Mouse (Mus musculus): ENCODE data around the gene Psg20. TPM values are rescaled to one million over a fixed set of nuclear protein-coding genes. Genes with fewer than 3 reads are reported as not detected.
"Not testable (repeated sequence)": the region's sequence is repeated elsewhere in the genome, so short reads cannot be mapped to it uniquely, and the experiment has no call there.

Gene Psg20
- polyA plus RNA-seq, 1 experiment from 2014 or later = not detected

- H3K27ac ChIP-seq (ENCODE audit: low read depth, low read length); H3K4me1 ChIP-seq (ENCODE audit: control insufficient read depth, insufficient read depth, low read length); H3K4me2 ChIP-seq (ENCODE audit: low read length); H3K4me3 ChIP-seq (ENCODE audit: low read depth, low read length); H3K9me3 ChIP-seq (replicated peaks; ENCODE audit: control insufficient read depth, low read length); H3K27me3 ChIP-seq (replicated peaks; ENCODE audit: control insufficient read depth, insufficient read depth, low read length); H3K9ac ChIP-seq (ENCODE audit: low read length); H3K36me3 ChIP-seq (ENCODE audit: control insufficient read depth, insufficient read depth, low read length); ATAC-seq: not testable (repeated sequence)
- peak; percentile 20 for DNase-seq (ENCODE audit: low spot score)
- 74% methylated on average over 4 of the region's 4 CpGs for WGBS
Observed at GRCm38 (mm10) chr7:18710331-18710730, 24.3 kb upstream of the Psg20 start.

DNA sequence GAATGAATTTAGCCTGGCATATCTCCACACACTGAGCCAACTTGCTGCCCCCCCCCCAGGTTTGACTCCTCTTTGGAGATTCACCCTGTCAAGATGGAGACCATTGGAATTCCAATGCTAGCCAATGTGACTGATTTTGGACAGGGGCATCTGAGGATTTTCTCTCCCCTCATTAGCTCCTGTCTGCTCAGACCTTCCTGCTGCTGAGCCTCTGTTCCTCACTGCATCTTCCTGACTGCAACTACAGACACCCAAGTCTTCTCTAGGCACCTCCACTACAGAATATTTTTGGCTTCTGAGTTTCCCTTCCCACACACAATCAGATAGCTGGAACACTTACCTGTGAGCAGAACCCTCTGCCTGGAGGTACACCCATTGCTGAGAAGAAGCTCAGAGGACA lies 399 bp downstream of the Psg20 start:
- H3K36me3 ChIP-seq (ENCODE audit: control insufficient read depth, insufficient read depth, low read length) = no peaks in the 10 kb centered on the region
- H3K27ac ChIP-seq (ENCODE audit: low read depth, low read length) = no peak overlapping the region
- H3K4me3 ChIP-seq (ENCODE audit: low read depth, low read length) = no peak overlapping the region
- no peaks in the 10 kb centered on the region for H3K9me3 ChIP-seq (replicated peaks; ENCODE audit: control insufficient read depth, low read length)
- H3K9ac ChIP-seq (ENCODE audit: low read length) = no peak overlapping the region
- no peak overlapping the region for H3K4me2 ChIP-seq (ENCODE audit: low read length)
- no peak for DNase-seq (ENCODE audit: low spot score)
- no peaks in the 10 kb centered on the region for H3K27me3 ChIP-seq (replicated peaks; ENCODE audit: control insufficient read depth, insufficient read depth, low read length)
- no peak for ATAC-seq
- H3K4me1 ChIP-seq (ENCODE audit: control insufficient read depth, insufficient read depth, low read length) = no peaks in the 10 kb centered on the region

DNA sequence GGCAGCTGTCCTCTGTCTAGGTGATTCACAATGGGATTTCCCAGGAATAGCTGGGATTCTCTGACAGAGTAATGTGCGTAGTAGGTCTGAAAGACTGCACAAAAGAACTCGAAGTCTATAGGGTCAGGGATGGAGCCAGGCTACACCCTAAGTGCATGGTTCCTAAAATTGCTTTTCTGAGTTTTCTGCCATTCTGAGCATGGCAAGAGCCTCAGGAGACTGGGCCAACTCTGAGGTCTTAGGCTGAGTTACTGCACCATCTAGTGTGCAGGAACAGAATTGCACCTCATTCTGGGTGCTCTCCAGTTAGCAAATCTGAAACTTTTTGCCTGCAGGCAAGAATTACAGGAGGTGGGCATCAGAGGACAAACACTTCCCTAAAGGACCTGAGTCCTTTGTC lies 6.2 kb downstream of the Psg20 start:
- WGBS = 27% methylated on average over 2 of the region's 2 CpGs
- Histone ChIP-seq H3K36me3 (ENCODE audit: control insufficient read depth, insufficient read depth, low read length) (no peaks in the 10 kb centered on the region), H3K27ac (ENCODE audit: low read depth, low read length) (no peak overlapping the region), H3K4me2 (ENCODE audit: low read length) (no peak overlapping the region), H3K4me3 (ENCODE audit: low read depth, low read length) (no peak overlapping the region), H3K4me1 (ENCODE audit: control insufficient read depth, insufficient read depth, low read length) (no peaks in the 10 kb centered on the region), H3K27me3 (replicated peaks; ENCODE audit: control insufficient read depth, insufficient read depth, low read length) (no peaks in the 10 kb centered on the region), H3K9me3 (replicated peaks; ENCODE audit: control insufficient read depth, low read length) (no peaks in the 10 kb centered on the region), H3K9ac (ENCODE audit: low read length) (no peak overlapping the region)
- DNase-seq (ENCODE audit: low spot score) (peak; percentile 72), ATAC-seq (no peak)

- ATAC-seq; H3K9ac ChIP-seq (ENCODE audit: low read length); H3K36me3 ChIP-seq (ENCODE audit: control insufficient read depth, insufficient read depth, low read length); H3K9me3 ChIP-seq (replicated peaks; ENCODE audit: control insufficient read depth, low read length); H3K4me1 ChIP-seq (ENCODE audit: control insufficient read depth, insufficient read depth, low read length); H3K27ac ChIP-seq (ENCODE audit: low read depth, low read length); H3K4me2 ChIP-seq (ENCODE audit: low read length); DNase-seq (ENCODE audit: low spot score); H3K4me3 ChIP-seq (ENCODE audit: low read depth, low read length); H3K27me3 ChIP-seq (replicated peaks; ENCODE audit: control insufficient read depth, insufficient read depth, low read length): not testable (repeated sequence)
- 70% methylated on average over 1 of the region's 2 CpGs for WGBS
Observed at GRCm38 (mm10) chr7:18656625-18657024, 29.4 kb downstream of the Psg20 start, which contains the start of gene Psg21. Gene Psg21 (minus strand): TSS chr7:18656725.

- H3K9ac ChIP-seq (ENCODE audit: low read length); H3K4me2 ChIP-seq (ENCODE audit: low read length); H3K4me1 ChIP-seq (ENCODE audit: control insufficient read depth, insufficient read depth, low read length); H3K4me3 ChIP-seq (ENCODE audit: low read depth, low read length); H3K27me3 ChIP-seq (replicated peaks; ENCODE audit: control insufficient read depth, insufficient read depth, low read length); H3K27ac ChIP-seq (ENCODE audit: low read depth, low read length); ATAC-seq; H3K9me3 ChIP-seq (replicated peaks; ENCODE audit: control insufficient read depth, low read length); DNase-seq (ENCODE audit: low spot score); H3K36me3 ChIP-seq (ENCODE audit: control insufficient read depth, insufficient read depth, low read length): not testable (repeated sequence)
- WGBS = 85% methylated on average over 8 of the region's 8 CpGs
Observed at GRCm38 (mm10) chr7:18626921-18627320, 59.1 kb downstream of the Psg20 start.

Other genes with a start within 250 kb of the Psg20 start
- gene Psg26, start 202.0 kb downstream of the Psg20 start, polyA plus RNA-seq (2014; fragmentation: Nextera tagmentation; extraction: Ambion mirVana) = not detected in 2 replicates
- not detected in 2 replicates for gene Psg25, start 153.9 kb downstream of the Psg20 start, polyA plus RNA-seq (2014; fragmentation: Nextera tagmentation; extraction: Ambion mirVana)
- gene Psg27, start 118.9 kb downstream of the Psg20 start, polyA plus RNA-seq (2014; fragmentation: Nextera tagmentation; extraction: Ambion mirVana) = not detected in 2 replicates
- gene Psg23, start 69.7 kb downstream of the Psg20 start, polyA plus RNA-seq (2014; fragmentation: Nextera tagmentation; extraction: Ambion mirVana) = not detected in 2 replicates
- gene Psg21, start 29.5 kb downstream of the Psg20 start, polyA plus RNA-seq (2014; fragmentation: Nextera tagmentation; extraction: Ambion mirVana) = not detected in 2 replicates
- gene Psg22, start 31.9 kb upstream of the Psg20 start, polyA plus RNA-seq (2014; fragmentation: Nextera tagmentation; extraction: Ambion mirVana) = not detected in 2 replicates
- not detected in 2 replicates for gene Psg19, start 112.3 kb upstream of the Psg20 start, polyA plus RNA-seq (2014; fragmentation: Nextera tagmentation; extraction: Ambion mirVana)
- gene Psg17, start 135.4 kb upstream of the Psg20 start, polyA plus RNA-seq (2014; fragmentation: Nextera tagmentation; extraction: Ambion mirVana) = 0.10 TPM in 1 of 2 replicates, not detected in the other
- 0.29 and 0.41 TPM in 2 replicates for gene Mill2, start 153.8 kb upstream of the Psg20 start, polyA plus RNA-seq (2014; fragmentation: Nextera tagmentation; extraction: Ambion mirVana)
- 19.1 and 20.9 TPM in 2 replicates for gene Pglyrp1, start 185.1 kb upstream of the Psg20 start, polyA plus RNA-seq (2014; fragmentation: Nextera tagmentation; extraction: Ambion mirVana)
- gene Ccdc61, start 224.2 kb upstream of the Psg20 start, polyA plus RNA-seq (2014; fragmentation: Nextera tagmentation; extraction: Ambion mirVana) = 17.4 and 19.0 TPM in 2 replicates
- gene Nova2, start 239.7 kb upstream of the Psg20 start, polyA plus RNA-seq (2014; fragmentation: Nextera tagmentation; extraction: Ambion mirVana) = 13.1 and 15.7 TPM in 2 replicates

All from forebrain, embryonic 14.5 days (tissue).